Mouse (Mus musculus): Measurements from ENCODE around the gene Bax. TPM values are rescaled to one million over a fixed set of nuclear protein-coding genes. Genes with fewer than 3 reads are reported as not detected.
"Not testable (repeated sequence)": the region's sequence is repeated elsewhere in the genome, so short reads cannot be mapped to it uniquely, and the experiment has no call there.

Gene Bax
- total RNA-seq, 2 experiments from 2014 or later = 81.6 to 82.1 TPM

DNA sequence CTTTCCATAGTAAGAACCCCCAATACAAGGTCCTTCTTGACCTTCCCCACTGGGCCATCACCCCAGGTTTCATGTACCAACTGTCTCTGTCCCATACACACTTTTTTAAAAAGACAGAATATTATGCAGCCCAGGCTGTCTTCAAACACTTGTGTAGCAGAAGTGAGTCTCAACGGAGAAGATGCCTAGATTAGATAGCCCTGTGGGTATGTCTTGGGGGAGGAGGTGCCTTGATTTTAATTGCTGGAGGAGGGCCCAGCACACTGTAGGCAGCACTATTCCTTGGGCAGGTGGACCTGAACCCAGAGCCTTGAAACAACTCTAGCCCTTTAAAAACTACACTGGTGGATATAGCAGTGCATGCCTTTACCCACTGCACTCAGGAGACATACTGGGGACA is 15.5 kb upstream of the Bax start:
- no peak for DNase-seq (ENCODE audit: extremely low spot score in 1 of 2, low spot score in 1 of 2)

DNA sequence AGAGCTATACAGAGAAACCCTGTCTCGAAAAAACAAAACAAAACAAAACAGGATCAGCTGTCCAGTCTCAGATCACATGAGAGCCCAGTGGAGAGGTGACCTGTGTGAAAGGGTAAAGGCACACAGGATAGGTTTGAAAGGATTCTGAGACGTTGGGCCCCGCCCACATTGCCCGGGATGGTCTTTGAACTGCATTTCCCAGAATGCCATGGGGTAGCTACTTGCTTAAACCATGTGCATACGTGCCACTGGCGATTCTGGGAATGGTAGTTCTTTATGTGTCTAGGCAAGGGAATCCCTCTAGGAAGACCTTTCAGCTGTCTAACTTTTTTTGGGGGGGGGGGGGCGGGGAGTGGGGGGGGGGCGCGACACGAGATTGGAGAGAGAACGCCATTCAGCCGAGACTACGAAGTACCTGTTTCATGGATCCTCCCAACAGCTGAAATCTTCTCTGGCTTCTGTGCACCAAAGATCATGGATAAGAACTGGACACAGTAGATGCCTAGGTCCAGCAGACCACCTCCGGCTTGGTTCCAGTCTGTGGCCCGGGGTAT is 14.8 kb upstream of the Bax start, which contains the start of gene Tulp2:
Tulp2 (plus strand) TSS at position 504 of the 554 bp plus-strand sequence.
- DNase-seq (ENCODE audit: extremely low spot score in 1 of 2, low spot score in 1 of 2) = peak in 1 of 2 experiments; percentile 53

DNA sequence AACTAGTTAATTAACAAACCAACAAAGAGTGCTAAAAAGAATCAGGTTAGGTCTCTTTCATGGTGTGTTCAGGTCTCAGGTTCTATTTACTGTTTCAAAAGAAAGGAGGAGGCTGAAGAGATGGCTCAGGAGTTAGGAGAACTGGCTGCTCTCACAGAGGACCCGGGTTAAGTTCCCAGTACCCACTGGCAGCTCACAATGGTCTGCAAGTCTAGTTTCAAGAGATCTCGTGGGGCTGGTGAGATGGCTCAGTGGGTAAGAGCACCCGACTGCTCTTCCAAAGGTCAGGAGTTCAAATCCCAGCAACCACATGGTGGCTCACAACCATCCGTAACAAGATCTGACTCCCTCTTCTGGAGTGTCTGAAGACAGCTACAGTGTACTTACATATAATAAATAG is 13.6 kb upstream of the Bax start:
- DNase-seq (ENCODE audit: extremely low spot score in 1 of 2, low spot score in 1 of 2) = not testable (repeated sequence)

DNA sequence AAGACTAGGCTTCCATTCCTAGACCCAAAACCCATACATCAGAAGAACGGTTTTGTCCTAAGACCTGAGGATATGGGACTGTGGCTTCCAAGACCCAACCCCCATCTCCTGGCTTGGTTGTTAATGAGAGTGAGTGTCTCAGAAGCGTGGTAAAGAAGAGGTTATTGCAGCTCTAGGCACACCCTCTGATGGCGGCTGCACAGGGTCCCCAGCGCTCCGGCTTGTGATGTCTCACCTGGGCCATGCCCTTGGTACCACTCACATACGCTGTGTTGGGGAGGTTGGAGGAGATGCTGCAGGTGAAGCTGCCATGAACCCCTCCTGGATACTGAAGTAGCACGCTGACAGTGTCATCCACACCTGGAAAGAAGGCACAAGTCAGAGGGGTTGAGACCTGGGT is 12.1 kb upstream of the Bax start:
- DNase-seq (ENCODE audit: extremely low spot score in 1 of 2, low spot score in 1 of 2) = no peak

DNA sequence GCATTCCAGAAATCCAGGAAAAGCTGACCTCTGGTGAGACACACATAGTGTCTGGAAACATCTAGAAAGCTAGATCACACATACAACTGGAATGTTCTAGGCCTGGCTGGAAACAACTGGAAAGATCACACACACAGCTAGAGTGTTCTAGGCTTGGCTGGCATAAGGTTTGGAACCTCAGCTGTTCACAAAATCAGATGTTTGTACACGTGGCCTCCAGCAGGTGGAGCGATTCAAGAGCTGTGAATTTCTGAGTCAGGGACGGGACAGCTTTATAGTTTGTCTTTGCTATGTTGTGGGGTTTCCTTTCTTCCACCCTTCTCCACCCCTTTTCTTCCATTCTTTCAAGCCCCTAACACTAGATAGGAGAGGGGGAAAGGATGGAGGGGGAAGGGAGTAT is 10.3 kb upstream of the Bax start:
- DNase-seq (ENCODE audit: extremely low spot score in 1 of 2, low spot score in 1 of 2) = peak; percentile 26 to 53

DNA sequence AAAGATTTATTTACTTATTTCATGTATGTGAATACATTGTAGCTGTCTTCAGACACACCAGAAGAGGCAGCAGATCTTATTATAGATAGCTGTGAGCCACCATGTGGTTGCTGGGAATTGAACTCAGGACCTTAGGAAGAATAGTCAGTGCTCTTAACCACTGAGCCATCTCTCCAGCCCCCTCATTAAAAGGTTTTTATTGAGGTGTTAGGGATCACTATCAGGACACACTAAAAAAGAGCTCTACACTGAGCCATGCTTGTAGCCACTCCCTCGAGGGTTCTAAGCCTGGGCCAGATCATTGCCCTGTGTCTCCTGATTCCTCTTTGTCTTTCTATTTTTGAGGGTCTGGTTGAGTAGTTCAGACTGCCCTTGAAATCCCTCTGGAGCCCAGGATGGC is 9.8 kb upstream of the Bax start:
- DNase-seq (ENCODE audit: extremely low spot score in 1 of 2, low spot score in 1 of 2) = no peak

DNA sequence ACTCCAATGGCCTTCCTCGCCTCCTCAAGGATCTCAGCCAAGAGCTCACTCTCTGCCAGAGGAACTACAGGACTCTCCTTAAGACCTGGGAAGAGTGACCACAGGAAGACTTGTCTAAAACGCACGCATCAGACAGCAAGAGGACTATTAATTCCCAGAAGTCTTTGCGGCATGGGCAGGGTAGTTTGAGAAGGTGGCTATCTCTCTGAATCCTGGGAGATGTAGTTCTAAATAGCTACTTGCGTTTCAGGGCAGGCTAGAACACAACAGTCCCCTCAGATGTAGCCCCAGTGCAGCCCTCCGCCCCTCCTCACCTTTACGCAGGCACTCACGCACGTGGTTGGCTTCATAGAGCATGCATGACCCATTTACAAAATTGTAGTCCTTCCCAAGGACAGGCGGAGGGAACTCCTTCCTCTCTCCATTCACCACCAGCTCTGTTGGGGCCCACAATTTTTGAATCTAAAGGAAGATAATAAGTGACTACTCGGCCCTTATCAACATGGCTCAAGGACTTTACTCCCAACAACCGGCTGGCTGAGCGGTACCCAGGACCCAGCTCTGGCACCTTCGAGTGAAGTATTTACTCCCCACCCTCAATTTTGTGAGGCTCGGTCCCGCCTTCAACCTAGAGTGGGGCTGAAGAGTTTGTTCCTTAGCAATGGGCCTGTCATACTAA is 8.7 kb upstream of the Bax start:
- DNase-seq (ENCODE audit: extremely low spot score in 1 of 2, low spot score in 1 of 2) = no peak

DNA sequence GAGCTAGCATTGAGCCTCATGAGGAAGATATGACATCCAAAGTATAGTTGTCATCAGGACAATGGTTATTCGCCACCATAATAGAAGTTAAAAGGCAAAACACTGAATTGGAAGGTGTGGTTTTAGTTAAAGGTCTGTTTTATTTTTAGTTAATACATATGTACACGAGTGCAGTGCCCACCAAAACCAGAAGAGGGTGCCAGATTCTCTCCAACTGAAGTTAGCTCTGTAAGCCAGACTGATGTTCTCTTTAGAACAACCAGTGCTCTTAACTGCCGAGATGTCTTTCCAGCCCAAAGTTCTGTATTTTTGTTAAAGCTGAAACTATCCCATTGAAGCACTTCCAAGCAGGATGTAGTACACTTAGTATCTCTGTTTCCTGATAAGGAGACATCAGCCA is 4.2 kb upstream of the Bax start:
- peak in 1 of 2 experiments; percentile 84 for DNase-seq (ENCODE audit: extremely low spot score in 1 of 2, low spot score in 1 of 2)

DNA sequence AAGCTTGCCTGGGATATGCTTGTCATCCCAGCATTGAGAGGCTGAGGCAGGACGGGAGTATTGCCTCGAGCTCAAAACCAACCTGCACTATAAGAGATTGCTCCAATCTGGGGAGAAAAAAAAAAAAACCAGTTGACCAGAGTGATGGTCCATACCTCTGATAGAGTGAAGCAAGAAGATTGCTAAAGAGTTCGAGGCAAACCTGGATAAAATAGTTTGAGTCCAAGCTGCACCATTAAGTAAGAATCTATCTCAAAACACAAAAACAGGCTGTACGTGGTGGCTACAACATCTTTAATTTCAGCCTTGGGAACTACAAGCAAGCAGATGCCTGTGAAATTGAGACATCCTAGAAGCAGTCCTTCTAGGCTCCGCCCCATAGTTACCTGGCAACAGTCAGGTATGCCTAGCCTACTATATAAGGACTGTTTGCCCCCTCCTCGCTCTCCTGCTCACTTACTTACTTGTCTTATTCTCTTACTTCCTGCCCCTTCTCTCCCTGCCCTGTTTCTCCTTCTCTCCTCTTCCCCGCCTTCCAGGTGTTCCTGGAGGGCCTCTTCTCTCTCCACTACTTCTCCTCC is 482 bp upstream of the Bax start:
- no peak for DNase-seq (ENCODE audit: extremely low spot score in 1 of 2, low spot score in 1 of 2)

DNA sequence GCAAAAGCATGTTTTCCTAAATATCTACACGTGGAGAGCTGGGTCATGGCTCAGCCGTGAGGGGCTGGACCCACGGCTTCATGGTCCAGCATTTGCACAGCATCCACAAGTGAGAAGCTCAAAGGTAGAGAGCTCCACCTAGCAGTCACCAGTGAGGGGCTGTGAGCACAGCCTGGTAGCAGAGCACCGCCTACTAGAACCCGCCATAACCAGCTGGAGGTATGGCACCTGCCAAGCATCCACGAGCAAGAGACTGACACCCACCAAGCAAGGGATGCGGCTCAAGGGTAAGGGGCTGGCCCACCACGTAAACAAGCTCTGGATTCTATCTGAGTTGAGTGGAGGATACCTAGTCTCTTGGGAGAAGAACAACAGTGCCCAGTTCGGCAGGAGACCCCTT is 1.1 kb downstream of the Bax start:
- DNase-seq (ENCODE audit: extremely low spot score in 1 of 2, low spot score in 1 of 2) = peak in 1 of 2 experiments; percentile 19

DNA sequence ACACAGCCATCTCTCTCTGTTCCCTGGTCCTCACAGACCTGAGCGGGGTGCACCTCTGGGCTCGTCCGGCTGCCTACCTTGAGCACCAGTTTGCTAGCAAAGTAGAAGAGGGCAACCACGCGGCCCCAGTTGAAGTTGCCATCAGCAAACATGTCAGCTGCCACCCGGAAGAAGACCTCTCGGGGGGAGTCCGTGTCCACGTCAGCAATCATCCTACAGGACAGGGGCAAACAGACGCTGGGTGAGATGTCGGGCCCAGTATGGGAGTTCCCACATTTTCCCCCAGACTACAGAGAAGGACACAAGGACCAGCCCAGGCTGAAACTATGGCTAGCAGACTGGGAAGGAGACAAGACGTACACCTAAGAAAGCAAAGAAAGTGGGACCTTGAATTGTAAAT is 1.6 kb downstream of the Bax start:
- no peak for DNase-seq (ENCODE audit: extremely low spot score in 1 of 2, low spot score in 1 of 2)

DNA sequence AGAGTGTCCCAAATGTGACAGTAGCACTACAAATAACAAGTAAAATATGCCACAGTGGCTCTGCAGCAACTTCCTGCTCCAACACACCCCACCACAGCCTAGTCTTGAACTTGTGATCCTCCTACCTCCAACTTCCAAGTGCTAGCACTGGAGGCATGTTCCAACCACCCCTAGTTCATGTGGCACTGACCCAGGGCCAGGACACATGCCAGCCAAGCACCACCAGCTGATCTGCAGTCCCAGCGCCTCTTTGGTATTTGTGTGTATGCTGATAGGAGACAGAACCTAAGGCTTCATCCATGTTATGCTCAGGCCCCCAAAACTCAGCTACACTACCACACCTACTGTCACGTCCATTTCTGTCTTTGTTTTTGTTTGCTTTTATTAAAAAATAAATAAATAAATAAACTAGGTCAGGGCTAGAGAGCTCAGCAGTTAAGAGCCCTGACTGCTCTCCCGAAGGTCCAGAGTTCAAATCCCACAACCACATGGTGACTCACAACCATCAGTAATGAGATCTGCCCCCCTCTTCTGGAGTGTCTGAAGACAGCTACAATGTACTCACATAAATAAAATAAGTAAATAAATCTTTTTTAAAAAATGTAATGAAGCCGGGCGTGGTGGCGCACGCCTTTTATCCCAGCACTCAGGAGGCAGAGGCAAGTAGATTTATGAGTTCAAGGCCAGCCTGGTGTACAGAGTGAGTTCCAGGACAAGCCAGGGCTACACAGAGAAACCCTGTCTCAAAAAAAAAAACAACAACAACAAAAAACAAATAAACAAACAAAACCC is 2.5 kb downstream of the Bax start:
- DNase-seq (ENCODE audit: extremely low spot score in 1 of 2, low spot score in 1 of 2) = no peak

DNA sequence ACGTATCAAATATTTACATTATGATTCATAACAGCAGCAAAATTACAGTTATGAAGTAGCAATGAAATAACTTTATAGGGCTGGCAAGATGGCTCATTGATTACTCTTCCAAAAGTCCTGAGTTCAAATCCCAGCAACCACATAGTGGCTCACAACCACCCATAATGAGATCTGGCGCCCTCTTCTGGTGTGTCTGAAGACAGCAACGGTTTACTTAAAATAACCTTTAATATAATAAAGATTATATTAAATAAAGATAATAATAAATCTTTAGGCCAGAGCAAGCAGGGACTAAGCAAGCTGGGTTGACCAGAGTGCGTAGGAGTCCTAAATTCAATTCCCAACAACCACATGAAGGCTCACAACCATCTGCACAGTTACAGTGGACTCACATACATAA is 3.8 kb downstream of the Bax start:
- not testable (repeated sequence) for DNase-seq (ENCODE audit: extremely low spot score in 1 of 2, low spot score in 1 of 2)

DNA sequence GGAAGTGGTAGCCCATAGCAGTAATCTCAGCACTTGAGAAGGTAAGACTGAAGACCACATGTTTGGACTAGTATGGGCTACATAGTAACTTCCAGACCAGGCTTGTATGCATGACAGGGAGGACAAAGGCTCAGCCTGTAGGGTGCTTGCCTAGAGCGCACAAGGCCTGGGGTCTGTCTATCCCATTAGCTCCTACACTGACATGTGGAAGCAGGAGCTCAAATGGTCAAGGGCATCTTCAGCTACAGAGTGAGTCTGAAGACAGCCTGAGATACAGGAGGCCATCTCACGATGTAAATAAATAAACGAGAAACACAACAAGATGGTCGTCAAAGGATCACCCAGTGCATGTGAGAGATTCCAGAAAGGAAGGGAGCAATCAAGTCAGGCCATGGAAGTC is 4.4 kb downstream of the Bax start:
- DNase-seq (ENCODE audit: extremely low spot score in 1 of 2, low spot score in 1 of 2) = no peak

DNA sequence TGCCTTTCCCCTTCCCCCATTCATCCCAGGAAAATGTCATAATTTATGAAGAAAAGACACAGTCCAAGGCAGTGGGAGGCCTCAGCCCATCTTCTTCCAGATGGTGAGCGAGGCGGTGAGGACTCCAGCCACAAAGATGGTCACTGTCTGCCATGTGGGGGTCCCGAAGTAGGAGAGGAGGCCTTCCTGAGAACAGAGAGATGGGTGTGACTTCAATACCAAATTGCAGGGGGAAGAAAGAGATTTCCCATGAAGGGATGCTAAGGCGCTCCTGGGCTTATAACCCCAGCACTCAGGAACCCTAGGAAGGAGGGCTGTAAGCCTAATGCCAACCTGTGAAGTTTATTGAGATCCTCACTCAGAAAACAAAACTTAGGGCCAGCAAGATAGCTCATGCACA is 4.9 kb downstream of the Bax start:
- DNase-seq (ENCODE audit: extremely low spot score in 1 of 2, low spot score in 1 of 2) = no peak

DNA sequence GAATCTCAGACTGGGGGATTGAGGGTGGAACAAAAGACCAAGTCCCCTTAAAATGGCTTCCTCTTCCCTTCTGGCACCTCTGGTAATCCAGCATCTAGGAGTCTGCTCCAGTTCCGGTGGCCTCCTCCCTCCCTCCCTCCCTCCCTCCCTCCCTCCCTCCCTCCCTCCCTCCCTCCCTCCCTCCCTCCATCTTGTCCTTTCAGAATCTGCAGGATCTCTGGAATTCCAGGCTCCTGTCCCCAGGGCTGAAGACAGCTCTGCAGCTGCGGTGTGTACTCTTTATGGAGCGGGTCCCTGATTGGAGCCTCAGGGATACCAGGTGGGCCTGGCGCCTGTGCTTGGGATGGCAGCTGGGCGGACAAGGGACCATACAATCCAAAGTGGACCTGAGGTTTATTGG is 5.4 kb downstream of the Bax start:
- DNase-seq (ENCODE audit: extremely low spot score in 1 of 2, low spot score in 1 of 2) = no peak

DNA sequence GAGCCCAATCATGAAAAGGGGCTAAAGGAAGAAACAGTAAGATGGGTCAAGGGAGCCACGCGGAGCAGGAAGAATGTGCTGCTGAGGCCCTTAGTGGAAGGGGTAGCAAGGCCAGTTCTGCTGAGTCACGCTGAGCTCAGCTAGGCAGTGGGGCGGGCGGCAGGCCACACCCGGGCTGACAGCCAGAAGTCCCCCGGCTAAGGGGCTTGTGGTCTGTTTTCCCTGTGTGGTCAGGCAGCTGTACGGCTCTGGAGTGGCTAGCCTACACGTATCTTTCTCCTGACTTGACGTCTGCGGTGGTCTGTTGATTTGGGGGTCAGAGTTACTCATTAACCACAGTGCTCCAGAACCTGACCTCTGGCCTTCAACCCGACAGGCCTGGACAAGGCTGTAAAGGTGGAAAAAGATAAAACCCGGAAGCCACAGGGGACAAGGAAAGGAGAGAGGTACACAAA is 5.8 kb downstream of the Bax start:
- DNase-seq (ENCODE audit: extremely low spot score in 1 of 2, low spot score in 1 of 2) = no peak

DNA sequence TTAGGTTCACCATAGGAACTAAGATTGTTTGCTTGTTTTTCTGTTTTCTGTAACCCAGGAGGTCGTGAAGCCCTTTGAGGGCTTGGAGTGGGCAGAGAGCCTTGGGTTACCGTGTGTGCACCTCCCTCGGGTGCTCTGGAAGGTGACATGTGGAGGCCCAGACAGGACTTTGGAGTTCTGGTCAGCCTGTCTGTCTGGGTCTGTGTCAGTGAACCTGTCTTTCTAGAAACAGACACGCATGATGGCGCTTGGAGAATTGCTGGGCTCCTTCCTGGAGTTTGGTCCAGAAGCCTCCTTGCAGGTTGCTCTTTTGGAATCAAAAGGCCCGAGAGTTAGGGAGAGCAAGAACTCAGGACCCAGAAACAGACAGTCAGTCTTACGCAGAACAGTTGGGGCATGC is 6.3 kb downstream of the Bax start:
- DNase-seq (ENCODE audit: extremely low spot score in 1 of 2, low spot score in 1 of 2) = peak in 1 of 2 experiments; percentile 18

DNA sequence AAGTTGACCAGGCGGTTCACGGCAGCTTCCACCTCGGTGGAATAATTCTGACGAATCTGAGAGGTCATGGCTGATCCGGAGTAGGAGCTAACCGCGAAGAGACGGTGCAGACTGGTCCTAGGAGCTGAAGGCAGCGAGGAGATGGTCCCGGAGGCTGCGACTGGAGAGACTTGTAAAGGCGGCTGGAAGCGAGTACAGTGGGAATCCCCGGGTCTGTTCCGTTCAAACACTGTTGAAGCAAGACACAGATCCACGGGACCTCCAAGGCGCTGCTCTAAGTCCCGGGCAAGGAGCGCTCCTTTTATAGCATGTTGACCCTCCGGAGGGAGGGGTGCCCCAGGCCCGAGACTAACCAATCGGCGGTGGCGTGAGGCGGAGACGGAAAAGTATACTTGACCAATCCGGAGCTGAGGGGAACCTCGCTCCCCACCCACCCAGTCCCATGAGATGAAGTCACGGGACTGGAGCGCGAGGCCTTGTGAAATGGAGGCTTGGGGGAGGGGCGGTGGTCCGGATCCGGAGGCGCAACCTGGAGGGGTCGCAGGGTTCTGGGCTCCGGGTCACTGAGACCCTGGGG is 7.0 kb downstream of the Bax start, which contains the start of gene Ftl1:
Ftl1 (minus strand) TSS at position 321 of the 577 bp plus-strand sequence.
- DNase-seq (ENCODE audit: extremely low spot score in 1 of 2, low spot score in 1 of 2) = peak; percentile 81

DNA sequence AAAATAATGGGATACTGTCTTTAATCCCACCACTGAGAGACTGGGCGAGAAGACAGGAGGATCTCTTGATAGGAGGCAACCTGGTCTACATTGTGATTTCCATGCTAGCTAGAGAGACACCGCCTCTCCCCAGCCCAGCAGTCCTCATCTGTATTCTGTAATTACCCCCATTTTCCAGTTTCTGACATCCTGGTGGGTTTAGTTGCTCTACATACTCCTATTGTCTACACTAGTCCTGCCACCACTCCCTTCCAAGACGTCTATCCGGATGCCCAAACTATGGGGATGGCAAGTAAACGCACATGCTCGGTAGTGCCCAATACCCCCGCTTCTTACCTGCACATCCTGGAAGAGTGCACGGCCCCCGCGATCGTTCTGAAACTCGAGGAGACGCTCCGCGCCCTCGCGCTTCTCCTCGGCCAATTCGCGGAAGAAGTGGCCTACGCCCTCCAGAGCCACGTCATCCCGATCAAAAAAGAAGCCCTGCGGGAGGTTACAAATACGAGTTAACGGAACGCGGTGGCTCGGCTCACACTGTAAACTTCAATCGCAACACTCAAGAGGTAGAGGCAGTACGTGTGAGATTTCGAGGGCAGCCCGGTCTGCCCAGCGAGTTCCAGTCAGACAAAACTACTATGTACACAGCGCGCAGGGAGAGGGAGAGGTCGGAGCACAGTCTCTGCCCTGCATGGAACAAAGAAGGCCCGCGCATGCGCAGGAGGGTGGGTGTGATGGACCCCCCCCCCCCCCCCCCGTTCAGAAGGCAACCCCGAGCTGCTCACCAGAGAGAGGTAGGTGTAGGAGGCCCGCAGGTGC is 7.7 kb downstream of the Bax start:
- DNase-seq (ENCODE audit: extremely low spot score in 1 of 2, low spot score in 1 of 2) = peak; percentile 73 to 81

All from layer of hippocampus, postnatal 25 days (tissue).